Mouse (Mus musculus) myocyte (in vitro differentiated cells): Measurements from ENCODE around the gene Gm21118. TPM values are rescaled to one million over a fixed set of nuclear protein-coding genes. Genes with fewer than 3 reads are reported as not detected.
"Not testable (repeated sequence)": the region's sequence is repeated elsewhere in the genome, so short reads cannot be mapped to it uniquely, and the experiment has no call there.

Experiments
- H3K27me3 ChIP-seq: one replicate; pipeline ENCODE4 v1.6.1; 2011; ENCODE audit not compliant: control insufficient read depth, insufficient read depth, insufficient read length
- H3K36me3 ChIP-seq: one replicate; pipeline ENCODE4 v1.6.1; 2011; ENCODE audit not compliant: control insufficient read depth, insufficient read depth
- H3K4me2 ChIP-seq: one replicate; pipeline ENCODE4 v1.6.1; 2011; ENCODE audit warnings: low read depth, control low read depth
- H3K4me3 ChIP-seq: one replicate; pipeline ENCODE4 v1.5.1; 2011; ENCODE audit warnings: mild to moderate bottlenecking, control low read depth, moderate library complexity
- H3K79me2 ChIP-seq: one replicate; pipeline ENCODE4 v1.6.1; 2011; ENCODE audit not compliant: control insufficient read depth, insufficient read depth
- H3ac ChIP-seq: one replicate; pipeline ENCODE4 v1.6.1; 2011; ENCODE audit not compliant: control insufficient read depth, insufficient read length
- polyA plus RNA-seq: library from polyadenylated mRNA; unstranded; fragments of >200 nt; fragmentation: generic; extraction: Trizol; gene quantifications from one replicate; pipeline ENCODE4 v1.2.1, GENCODE M21; 2012; ENCODE audit warnings: missing spikeins

Gm21118 gene
- not detected for polyA plus RNA-seq

DNA sequence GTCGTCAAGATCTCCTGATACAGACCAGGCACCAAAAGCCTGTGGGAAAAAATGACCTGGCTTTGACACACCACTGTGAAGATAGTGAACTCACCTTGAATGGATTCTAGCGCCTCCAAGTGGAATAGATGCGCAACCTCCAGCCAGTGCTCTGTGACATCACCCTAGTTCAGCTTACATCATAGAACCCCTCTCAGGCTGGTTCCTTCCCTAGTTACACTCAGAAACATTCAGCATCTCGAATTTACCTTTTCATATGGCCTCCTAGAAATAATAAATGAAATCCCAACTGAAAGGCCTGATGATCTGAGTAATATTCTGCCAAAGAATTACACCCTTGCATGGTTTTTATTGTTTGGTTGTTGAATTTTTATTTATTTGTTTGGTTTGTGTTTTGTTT lies at the start of gene Gm21118:
Gene Gm21118 (minus strand): TSS at position 101 of the 400 bp plus-strand sequence.
- H3K79me2 ChIP-seq, H3K4me3 ChIP-seq, H3K27me3 ChIP-seq, H3K36me3 ChIP-seq, H3K4me2 ChIP-seq, H3ac ChIP-seq: not testable (repeated sequence)

DNA sequence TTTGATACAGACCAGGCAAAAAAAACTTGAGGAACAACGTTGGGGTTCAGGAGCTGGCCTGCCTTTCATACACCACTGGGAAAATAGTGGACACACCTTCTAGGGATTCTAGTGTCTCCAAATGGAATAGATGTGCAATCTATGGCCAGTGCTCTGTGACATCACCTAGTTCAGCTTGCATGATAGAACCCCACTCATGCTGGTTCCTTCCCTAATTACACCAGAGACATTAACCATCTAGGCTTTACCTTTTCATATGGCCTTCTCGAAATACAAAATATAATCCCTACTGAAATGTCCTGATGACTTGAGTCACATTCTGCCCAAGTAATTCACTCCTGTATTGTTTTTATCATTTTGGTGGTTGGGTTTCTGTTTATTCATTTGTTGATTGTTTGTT lies 29.7 kb upstream of the Gm21118 start, which contains the start of the genes Gm29423 and Gm29644:
Gene Gm29423 (minus strand): TSS at position 101 of the 400 bp plus-strand sequence.
Gene Gm29644 (minus strand): TSS at position 157 of the 400 bp plus-strand sequence.
- H3K4me3 ChIP-seq: not testable (repeated sequence)

More for the DNA sequence above, 29.7 kb upstream of the Gm21118 start, which contains the start of the genes Gm29423 and Gm29644:
- H3K4me2 ChIP-seq, H3K36me3 ChIP-seq, H3ac ChIP-seq, H3K79me2 ChIP-seq, H3K27me3 ChIP-seq: not testable (repeated sequence)

Other genes starting within 250 kb of the Gm21118 start
- gene Gm29423, start 29.6 kb upstream of the Gm21118 start, polyA plus RNA-seq: not detected
- not detected for gene Gm29644, start 29.7 kb upstream of the Gm21118 start, polyA plus RNA-seq
- gene Gm20888, start 168.2 kb upstream of the Gm21118 start, polyA plus RNA-seq: not detected